Mouse (Mus musculus) ZHBTc4 (cell line): ENCODE data around the gene Nkx2-3.

Experiments
- DNase-seq: peaks from one replicate; pipeline ENCODE4 v3.0.0-alpha.2; 2011; ENCODE audit warnings: low read depth, low spot score

The Nkx2-3 gene

GRCm38 (mm10) chr19:43612051-43612450 lies at the start of gene Nkx2-3:
Nkx2-3 (plus strand) TSS chr19:43612325.
- peak; percentile 93 for DNase-seq

GRCm38 (mm10) chr19:43563166-43563565 lies 49.0 kb upstream of the Nkx2-3 start:
- DNase-seq, result no peak

DNA sequence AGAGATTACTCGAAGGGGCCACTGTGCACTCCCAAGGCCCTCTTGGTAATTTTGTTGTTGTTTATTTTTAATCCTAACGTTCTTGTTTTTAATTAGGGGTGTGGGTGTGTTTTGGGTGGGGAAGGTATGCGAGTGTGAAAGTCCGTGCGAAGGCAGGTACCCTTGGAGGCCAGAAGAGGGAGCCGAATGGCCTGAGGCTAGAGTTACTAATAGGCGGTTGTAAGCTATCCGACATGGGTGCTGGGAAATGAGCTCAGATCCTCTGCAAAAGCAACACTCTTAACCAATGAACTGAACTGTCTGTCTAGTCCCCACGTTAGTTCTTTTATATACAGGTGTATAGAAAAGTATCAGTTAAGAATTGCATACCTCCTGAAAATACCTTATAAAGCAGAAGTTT lies 43.8 kb upstream of the Nkx2-3 start:
- peak; percentile 61 for DNase-seq

DNA sequence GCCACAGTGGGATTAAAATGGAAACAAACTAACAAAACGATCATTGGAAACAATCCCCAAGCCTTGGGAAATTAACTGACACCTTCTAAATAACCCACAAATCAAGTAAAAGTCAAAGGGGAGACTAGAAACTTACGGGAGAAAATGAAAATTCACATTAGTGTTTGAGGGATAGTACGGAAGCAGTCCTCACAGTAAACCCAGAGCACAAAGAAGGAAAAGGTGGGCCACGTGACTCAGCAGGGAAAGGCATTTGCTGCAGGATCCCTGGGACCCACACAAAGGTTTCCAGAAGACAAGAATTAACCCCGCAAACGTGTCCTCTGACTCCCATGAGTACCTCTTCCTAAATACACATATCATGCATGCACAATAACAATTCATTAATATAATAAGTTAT lies 43.0 kb upstream of the Nkx2-3 start:
- no peak for DNase-seq

DNA sequence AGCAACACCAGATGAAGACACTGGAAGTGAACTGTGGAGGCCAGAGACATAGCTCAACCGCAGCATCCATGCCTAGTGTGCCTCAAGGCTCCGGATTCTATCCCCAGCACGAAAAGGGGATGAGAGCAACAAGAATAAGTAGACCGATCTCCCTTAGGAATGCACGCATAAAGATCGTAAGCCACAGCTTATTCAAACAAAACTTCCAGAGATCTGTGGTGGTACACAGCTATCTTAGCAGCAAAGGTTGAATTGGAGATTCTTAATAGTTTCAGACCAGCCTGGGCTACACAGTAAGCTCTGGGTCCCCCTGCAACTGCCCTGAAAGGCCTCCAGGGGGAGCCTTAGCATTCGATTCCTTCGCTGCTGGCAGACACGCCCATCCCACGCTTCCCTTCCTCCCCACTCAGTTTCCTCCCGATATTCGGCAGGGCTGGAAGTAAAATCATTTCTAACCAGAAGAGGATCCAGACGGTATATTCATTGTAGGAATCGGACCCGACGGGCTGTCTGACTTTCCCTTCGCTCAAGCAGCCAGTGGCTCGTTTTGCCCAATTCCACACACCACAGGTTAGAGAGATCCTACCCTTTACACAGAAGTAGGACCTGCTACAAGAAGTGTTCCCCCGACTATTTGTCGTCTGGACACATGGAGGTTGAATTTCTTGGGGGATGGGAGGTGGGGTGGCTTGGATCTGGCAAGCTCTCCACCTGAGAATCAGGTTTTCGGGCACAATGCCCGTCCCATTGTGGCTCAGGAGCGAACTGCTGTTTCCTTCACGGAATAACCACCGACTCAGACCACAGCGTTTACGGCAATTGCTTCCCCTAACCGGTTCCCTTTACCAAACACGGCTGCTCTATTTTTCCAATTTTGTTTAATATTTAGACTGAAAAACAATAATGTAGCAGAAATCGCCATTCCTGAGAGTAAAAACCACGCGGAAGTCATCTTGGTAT lies 41.0 kb upstream of the Nkx2-3 start:
- DNase-seq, result peak; percentile 91

DNA sequence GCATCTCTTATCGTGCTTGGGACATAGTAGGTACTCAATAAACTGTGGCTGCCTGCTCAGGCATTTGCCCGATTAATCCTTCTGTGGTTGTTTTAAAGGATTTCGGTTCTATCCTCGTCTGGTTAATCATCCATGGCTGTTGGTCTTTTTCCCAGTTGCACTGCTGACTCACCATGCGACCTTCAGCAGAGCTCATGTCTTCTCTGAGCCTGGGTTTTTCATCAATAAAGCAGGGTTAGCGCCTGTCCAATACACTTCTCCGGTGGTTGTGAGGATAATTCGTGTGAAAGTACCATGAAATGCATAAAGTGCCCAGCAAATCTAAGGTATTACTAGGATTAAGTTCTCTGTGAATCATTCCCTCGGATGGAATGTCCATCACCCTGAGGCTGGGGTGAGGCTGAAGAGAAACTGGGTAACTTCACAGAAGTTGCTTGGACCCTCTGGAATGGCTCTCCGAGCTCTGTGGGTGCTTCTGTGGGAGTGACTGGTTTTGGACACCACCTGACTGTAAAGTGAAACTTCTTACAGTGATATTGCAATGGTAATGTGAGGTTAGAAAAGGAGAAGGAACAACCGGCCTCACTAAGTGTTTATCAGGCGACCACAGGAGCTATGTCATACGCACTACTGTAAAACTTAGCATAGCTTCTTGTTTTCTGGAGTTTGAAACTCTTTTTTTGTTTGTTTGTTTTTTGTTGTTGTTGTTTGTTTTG lies 32.9 kb upstream of the Nkx2-3 start:
- DNase-seq, result no peak

GRCm38 (mm10) chr19:43581185-43581584 lies 30.9 kb upstream of the Nkx2-3 start:
- DNase-seq, result no peak

DNA sequence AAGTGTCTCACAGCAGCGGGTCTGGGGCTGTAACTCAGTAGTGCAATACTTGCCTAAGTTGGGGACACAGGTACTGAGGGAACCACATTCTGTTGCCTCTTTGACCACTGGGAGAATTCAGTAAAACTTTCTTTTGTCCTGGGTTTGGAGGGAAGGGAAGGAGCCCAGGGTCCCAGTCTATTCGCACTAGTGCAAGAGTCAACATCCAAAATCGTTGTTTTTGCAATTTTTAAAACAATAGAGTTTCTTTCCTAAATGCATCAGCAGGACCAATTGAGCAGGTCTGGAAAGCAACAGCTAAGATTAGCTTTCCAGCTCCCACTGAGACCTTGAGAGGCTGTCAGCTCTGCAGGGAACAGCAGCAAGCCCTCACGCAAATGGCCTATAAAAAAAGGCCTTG lies 28.9 kb upstream of the Nkx2-3 start:
- DNase-seq, result no peak

GRCm38 (mm10) chr19:43583595-43583994 lies 28.5 kb upstream of the Nkx2-3 start:
- DNase-seq, result no peak

DNA sequence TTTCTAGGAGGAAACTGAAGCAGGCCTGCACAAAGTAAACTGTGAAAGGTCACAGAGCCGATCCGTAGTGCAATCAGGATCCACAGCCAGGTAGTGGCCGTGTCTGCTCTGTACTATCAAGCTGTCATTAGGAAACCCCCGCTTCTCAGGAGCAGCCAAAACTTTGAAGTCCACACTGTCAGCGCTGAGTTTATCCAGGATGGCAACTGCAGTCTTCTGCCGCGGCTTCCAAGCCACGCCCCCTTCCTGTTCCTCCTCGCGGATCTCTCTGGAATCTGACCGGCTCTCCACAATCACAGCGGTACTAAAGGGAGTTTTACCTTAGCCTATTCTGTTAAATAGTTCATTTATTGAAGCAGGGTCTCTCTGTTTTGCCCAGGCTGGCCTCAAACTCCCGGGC lies 27.3 kb upstream of the Nkx2-3 start:
- DNase-seq, result peak; percentile 60

- no peak for DNase-seq
These were observed 20.1 kb upstream of the Nkx2-3 start for GRCm38 (mm10) chr19:43592026-43592425.

DNA sequence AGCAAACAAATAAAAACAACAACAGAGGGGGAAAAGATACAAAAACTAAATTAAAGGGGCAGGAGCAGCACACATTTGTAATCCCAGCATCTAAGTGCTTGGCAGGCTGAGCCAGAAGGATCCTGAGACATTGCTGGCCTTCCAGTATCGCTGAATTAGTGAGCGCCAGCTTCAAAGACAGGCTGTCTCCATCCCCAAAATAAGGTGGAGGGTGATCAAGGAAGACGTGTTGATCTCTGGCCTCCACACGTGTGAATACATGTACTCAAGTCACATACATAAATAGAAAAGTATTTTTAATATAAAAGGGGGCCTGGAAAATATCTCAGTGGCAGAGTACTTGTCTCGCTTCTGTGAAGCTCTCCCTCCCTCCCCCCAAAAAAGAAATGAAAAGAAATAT lies 15.1 kb upstream of the Nkx2-3 start:
- no peak for DNase-seq

- no peak for DNase-seq
These were observed 13.1 kb upstream of the Nkx2-3 start for GRCm38 (mm10) chr19:43598741-43599660.

DNA sequence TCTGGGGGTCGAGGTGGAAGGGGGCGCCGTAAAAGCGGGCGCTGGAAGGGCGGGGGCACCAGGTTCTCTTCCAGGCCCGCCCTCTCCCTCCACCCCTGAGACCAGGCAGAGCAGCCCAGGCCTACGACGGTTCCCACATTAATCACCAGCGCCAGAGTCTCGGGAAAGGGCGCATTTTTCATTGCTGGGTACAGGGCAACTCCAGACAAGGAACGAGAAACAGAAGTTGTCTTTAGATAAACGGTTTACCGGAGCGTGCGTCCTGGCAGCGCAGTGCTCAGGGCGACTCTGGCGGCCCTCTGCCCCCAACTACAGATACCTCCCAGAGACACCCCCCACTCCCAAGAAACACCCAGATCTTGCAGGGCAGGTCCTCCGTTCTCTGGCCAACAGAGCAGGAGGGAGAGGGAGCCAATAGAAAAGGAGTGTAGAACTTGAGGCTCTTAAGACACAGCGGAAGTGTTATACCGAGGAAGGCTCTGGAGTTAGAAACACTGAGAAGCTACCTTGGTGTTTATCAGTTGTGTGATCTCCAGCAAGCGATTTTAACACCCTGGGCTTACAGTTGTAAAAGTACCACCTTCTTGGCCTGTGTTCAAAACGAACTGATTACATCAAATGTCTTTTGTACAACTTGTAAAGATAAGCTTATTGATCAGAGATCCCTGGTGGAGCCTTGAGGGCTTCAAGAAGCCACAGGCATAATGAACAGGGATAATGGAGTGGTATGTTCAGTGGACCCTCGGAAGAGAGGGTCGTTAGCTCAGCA lies 12.2 kb upstream of the Nkx2-3 start:
- DNase-seq, result peak; percentile 42

DNA sequence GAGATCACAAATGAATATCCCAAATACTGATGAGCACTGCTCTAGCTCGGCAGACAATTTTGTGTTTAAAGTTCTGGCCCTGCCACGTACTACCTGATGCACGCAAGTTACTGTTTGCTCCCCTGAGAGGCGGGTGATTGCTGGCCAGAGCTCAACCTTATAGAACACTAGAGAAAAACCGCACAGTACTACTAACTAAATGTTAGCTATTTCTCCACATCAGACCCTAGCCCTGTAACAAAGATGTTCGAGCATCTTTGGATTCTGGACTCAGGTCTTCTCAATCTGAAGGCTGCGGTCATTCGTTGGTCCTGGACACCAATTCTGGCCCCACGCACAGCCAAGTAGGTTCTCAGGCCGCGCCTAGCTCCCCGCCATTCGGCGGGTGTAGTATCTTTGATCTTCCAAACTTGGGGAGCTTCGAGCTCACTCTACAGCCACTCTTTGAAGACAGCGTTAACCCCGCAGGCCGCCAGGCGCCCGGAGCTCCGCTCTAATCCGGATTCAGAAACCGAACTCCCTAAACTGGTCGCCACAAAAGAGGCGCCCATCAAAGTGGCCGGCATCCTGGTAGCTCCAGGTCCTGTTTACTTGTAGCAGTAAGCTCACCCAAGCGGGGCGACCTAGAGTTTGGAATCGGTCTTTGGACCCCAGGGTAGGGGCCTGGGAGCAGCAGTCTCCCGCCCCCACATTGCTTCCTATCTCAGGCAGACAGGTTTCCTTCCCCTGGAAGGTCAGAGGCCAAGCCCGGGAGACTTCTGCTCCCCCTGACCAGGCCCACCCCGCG lies 11.4 kb upstream of the Nkx2-3 start:
- DNase-seq, result peak; percentile 31

DNA sequence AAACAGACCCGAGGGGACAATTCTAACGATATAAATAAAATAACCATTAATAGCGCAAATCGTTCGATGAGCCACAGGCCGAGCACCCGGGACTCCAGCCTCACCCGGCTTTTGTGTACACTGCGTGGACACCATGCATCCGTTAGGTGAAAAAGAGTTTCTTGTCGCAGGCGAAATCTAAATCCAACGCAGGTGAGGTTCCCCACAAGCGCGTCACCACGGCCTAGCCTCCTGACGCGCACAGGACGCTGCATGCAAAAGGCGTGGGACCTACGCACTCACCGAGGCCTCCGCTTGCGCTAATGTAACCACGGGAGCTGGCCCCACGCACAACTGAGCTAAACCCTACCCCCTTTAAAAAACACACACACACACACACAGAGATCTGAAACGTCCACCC lies 10.7 kb upstream of the Nkx2-3 start:
- DNase-seq, result peak; percentile 45

- DNase-seq, result no peak
These were observed 10.0 kb upstream of the Nkx2-3 start for GRCm38 (mm10) chr19:43601996-43602590.

- DNase-seq, result no peak
These were observed 8.6 kb upstream of the Nkx2-3 start for GRCm38 (mm10) chr19:43603521-43603920.

DNA sequence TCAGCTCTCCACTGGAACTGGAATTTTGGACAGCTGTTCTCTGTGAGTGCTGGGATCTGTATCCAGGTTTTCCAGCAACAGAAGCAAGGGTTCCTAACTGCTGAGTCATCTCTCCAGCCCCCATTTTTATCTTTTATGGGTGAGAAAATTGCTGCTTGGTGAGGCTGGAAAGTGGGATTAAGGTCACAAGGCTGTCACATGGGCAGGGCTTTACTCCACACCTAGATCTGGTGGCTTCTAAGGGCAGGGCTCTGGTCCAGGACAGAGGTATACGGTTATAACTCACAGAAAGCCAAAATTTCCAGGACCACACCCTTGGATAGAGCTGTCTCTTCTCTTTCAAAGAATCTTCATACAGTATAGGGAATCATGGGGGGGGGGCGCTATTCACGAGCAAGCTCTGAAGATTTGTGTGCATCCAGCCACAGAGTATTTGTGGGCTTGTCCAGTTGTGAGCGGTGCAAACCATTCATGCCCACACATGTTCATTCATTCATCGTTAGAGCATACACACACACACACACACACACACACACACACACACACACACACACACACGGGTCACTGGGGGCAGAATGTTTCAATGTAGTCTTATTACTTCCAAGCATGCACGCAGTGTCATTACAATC lies 7.5 kb upstream of the Nkx2-3 start:
- no peak for DNase-seq
